Mouse (Mus musculus) small intestine, adult 2 months (tissue): ENCODE measurements around the gene Klhl26.

ENCODE experiments used
- CTCF ChIP-seq: fragments of 200-500 bp; IDR thresholded peaks from 2 replicates; pipeline ENCODE4 v1.5.1; 2012; ENCODE audit warnings: low read depth, mild to moderate bottlenecking, control low read depth, inconsistent platforms, low read length, moderate library complexity, mixed read lengths; ENCODE audit not compliant: insufficient replicate concordance, insufficient read length; ENCODE audit errors: extremely low read depth
- POLR2A ChIP-seq: fragments of 200-500 bp; IDR thresholded peaks from 2 replicates; pipeline ENCODE4 v1.6.1; 2012; ENCODE audit warnings: low read depth, mild to moderate bottlenecking, control low read depth, inconsistent platforms, low read length, moderate library complexity

DNA sequence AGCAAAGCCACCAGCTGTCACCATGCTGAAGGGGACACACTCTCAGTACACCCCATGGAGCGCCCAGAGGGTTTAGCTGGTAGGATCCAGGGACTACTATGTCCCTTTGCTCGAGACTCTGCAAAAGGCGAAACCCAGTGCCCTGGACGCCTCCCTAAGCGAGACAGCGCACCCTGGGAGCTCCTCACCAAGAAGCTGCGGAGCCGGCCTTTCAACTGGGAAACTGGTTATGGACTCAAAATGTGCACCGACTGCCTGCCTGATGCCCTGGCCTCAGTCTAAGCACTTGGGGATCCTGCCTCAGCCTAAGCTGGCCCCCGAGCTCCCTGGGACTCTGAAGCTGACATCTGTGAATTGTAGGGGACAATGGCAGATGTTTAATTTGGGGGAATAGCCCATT is 67.7 kb downstream of the Klhl26 start:
- TF ChIP-seq CTCF = no peak
- TF ChIP-seq POLR2A = no peak
